Mouse (Mus musculus): Measurements from ENCODE around the gene Jchain.

- TF ChIP-seq EP300 (IDR thresholded peaks at IDR 0.05; ENCODE audit: low read depth) (no peak), CTCF (IDR thresholded peaks at IDR 0.05; ENCODE audit: low read depth) (no peak)
Observed at GRCm38 (mm10) chr5:88561080-88561814, 33.6 kb upstream of the Jchain start.
